Mouse (Mus musculus) embryonic facial prominence, embryonic 12.5 days (tissue): ENCODE results near the gene Vdac1. TPM values are rescaled to one million over a fixed set of nuclear protein-coding genes. Genes with fewer than 3 reads are reported as not detected.
A peak's percentile ranks its signal among the peaks of the same experiment; 100 is the strongest.

Source experiments
- ATAC-seq: fragments of 200-750 bp; cut with Nextera tagmentation; 2 replicates; pipeline ENCODE4 v1.8.0; 2017; ENCODE audit not compliant: insufficient number of reproducible peaks, insufficient read depth, low FRiP score, low TSS enrichment
- H3K27ac ChIP-seq: fragments of 300-500 bp; sonication (generic); 2 replicates; pipeline ENCODE4 v1.5.1; 2016; ENCODE audit warnings: mild to moderate bottlenecking
- H3K27me3 ChIP-seq: fragments of 300-500 bp; sonication (generic); 2 replicates; pipeline ENCODE4 v1.6.1; 2016; ENCODE audit warnings: mild to moderate bottlenecking, moderate library complexity
- H3K36me3 ChIP-seq: fragments of 300-500 bp; sonication (generic); 2 replicates; pipeline ENCODE4 v1.6.1; 2016; ENCODE audit warnings: mild to moderate bottlenecking
- H3K4me1 ChIP-seq: fragments of 300-500 bp; sonication (generic); 2 replicates; pipeline ENCODE4 v1.6.1; 2016
- H3K4me2 ChIP-seq: fragments of 300-500 bp; sonication (generic); replicated peaks from 2 replicates; pipeline ENCODE4 v1.6.1; 2016; ENCODE audit warnings: mild to moderate bottlenecking, moderate library complexity
- H3K4me3 ChIP-seq: fragments of 300-500 bp; sonication (generic); 2 replicates; pipeline ENCODE4 v1.5.1; 2016; ENCODE audit warnings: mild to moderate bottlenecking
- H3K9ac ChIP-seq: fragments of 300-500 bp; sonication (generic); 2 replicates; pipeline ENCODE4 v1.6.1; 2016; ENCODE audit warnings: mild to moderate bottlenecking, moderate library complexity
- H3K9me3 ChIP-seq: fragments of 300-500 bp; sonication (generic); 2 replicates; pipeline ENCODE4 v1.6.1; 2016; ENCODE audit warnings: mild to moderate bottlenecking, moderate library complexity
- WGBS: fragments of 180-500 bp; shearing (Covaris S2); methylation state at CpG from one replicate; pipeline ENCODE4 v1.1.7; 2016; 5-methylcytosine and 5-hydroxymethylcytosine counted together
- polyA plus RNA-seq: library from polyadenylated mRNA; unstranded; fragments of >200 nt; fragmentation: Nextera tagmentation; extraction: Ambion mirVana; gene quantifications from 2 replicates; pipeline ENCODE4 v1.2.1, GENCODE M21; 2016

Gene Vdac1
- polyA plus RNA-seq = 218 and 222 TPM in 2 replicates

DNA sequence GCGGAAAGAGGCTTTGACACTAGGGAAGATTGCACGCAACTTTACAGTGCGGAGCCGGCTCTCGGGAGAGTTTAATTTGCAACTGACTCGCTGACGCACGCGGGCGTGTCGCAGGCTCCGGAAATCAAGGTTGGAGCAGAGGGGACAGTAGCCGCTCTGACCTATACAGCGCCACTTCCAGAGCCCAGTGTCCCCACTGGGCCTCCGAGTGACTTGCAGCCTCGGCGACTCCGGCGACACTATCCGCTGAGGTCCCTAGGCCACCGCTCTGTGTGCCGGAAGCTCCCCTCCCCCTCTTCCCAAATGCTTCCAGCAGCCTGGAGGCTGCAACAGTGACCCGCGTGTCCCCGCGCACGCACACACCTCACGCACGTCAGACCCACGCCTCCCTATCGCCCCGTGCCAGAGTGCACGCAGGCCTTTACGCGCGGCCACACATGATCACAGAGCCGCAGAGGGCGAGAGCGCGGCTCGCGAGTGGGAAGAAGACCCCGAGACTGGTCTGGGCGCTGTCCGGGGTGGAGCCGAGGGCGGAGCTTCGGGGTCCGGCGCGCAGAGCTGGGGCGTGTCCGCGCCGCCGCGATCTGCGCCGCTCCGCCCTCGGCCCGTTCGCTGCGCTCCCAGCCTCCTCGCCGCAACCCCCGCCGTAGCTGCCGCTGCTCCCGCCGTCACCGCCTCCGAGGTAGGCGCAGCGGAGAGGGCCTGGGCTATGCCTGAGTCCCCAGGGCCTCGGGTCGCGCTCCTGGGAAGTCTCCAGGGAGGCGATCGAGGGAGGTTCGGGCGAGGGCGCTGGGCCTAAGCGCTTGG, at the start of gene Vdac1:
TSS of gene Vdac1 (plus strand) at position 390 of the 807 bp plus-strand sequence.
- peaks cover 44% of the 10 kb centered on the region for H3K4me1 ChIP-seq

DNA sequence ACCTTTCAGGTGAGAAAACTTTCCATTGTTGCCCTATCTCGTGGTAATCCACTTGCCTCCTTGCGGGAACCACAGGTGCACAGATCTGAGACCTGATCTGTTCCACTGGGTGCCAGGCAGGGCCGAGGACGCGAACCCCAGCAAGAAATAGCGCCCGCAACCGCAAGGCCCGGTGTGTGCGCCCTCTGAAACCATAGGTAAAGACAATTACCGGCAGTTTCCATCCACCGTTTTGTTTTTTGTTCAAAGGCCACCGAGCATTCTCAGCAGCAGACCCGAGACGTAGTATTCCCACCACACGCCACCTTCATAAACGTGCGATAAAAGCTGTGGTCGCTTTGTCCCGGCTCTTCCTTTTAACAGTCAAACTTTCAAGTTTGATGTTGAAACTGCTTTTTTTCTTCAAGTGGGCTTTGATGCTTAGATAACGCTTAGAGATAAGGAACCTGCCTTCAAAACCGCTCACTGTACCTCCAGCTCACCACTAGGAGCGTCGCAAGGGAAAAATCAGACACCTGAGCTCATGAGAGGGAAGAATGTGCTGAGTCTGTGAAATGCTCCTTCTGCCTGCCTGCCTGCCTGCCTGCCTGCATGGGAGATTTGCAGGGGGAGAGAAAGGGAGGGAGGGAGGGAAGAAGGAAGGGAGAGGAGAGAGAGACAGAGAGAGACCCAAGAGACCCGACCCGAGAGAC, 46.4 kb upstream of the Vdac1 start:
- Histone ChIP-seq H3K36me3 (no peaks in the 10 kb centered on the region), H3K4me2 (peak overlapping the region; percentile 30), H3K9me3 (no peaks in the 10 kb centered on the region), H3K4me1 (peaks cover 13% of the 10 kb centered on the region), H3K27ac (no peak overlapping the region), H3K4me3 (no peak overlapping the region), H3K27me3 (peaks cover 11% of the 10 kb centered on the region; the same call in 1 of the 2 replicates), H3K9ac (no peak overlapping the region)
- 14% methylated on average over 26 of the region's 26 CpGs for WGBS
- ATAC-seq = no peak

More for the DNA sequence above, at the start of gene Vdac1:
- Histone ChIP-seq H3K27ac (peak within 1 kb of the TSS; percentile 90), H3K4me2 (peak within 1 kb of the TSS; percentile 96), H3K9me3 (no peaks in the 10 kb centered on the region), H3K27me3 (no peaks in the 10 kb centered on the region), H3K4me3 (peak within 1 kb of the TSS; percentile 92), H3K9ac (peak within 1 kb of the TSS; percentile 96), H3K36me3 (no peaks in the 10 kb centered on the region)
- ATAC-seq = peak; percentile 88
- 0% methylated on average over 84 of the region's 84 CpGs for WGBS

DNA sequence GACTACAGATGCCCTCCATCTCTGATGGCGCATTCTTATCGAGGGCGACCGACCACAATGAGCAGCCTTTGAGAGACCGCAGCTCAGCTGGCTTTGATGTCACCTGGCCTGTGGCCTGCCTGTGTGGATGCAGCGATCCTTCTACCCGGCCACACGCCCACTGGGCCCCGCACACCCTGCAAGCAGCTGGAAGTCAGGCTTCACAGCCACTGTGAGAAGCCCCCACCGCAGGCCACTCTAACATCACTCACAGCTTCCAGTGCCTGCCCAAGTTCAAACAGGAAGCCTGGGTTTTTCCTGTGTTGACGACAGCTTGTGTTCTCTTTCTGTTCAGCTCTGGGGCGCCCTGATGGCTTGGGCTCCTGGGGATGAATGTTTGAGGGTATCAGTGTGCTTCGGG, 42.2 kb upstream of the Vdac1 start:
- H3K36me3 ChIP-seq = no peaks in the 10 kb centered on the region
- ATAC-seq = no peak
- no peak overlapping the region for H3K9ac ChIP-seq
- WGBS = 81% methylated on average over 13 of the region's 13 CpGs
- H3K27me3 ChIP-seq = peaks cover 11% of the 10 kb centered on the region; the same call in 1 of the 2 replicates
- H3K4me1 ChIP-seq = peaks cover 9% of the 10 kb centered on the region
- H3K4me3 ChIP-seq = no peak overlapping the region
- H3K9me3 ChIP-seq = no peaks in the 10 kb centered on the region
- no peak overlapping the region for H3K27ac ChIP-seq
- no peak overlapping the region for H3K4me2 ChIP-seq

DNA sequence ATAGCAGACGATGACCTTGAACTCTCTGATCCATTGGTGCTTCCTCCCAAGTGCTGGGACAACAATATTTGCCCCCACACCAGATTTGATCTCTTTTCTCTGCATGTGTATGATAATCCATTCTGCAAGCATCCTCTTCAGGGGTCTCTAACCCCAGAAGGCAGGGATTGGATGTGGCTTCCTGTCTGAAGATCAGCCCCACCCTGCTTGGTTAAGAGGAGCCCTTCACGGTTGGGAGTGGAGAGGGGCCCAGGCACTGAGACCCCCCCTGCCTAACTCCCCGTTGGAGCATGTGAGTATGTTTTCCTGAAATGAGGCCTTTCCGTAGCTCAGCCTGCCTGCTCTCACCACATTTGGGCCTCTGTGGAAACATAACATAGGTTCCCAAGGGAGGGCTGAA, 41.0 kb upstream of the Vdac1 start:
- ATAC-seq = no peak
- Histone ChIP-seq H3K4me1 (0 out of 2 replicates have a peak, but pooled peaks cover under 1% of the 10 kb centered on the region), H3K9me3 (no peaks in the 10 kb centered on the region), H3K4me3 (no peak overlapping the region), H3K27me3 (peaks cover 3% of the 10 kb centered on the region; the same call in 1 of the 2 replicates), H3K27ac (no peak overlapping the region), H3K4me2 (no peak overlapping the region), H3K9ac (no peak overlapping the region), H3K36me3 (no peaks in the 10 kb centered on the region)
- WGBS = 66% methylated on average over 4 of the region's 4 CpGs

DNA sequence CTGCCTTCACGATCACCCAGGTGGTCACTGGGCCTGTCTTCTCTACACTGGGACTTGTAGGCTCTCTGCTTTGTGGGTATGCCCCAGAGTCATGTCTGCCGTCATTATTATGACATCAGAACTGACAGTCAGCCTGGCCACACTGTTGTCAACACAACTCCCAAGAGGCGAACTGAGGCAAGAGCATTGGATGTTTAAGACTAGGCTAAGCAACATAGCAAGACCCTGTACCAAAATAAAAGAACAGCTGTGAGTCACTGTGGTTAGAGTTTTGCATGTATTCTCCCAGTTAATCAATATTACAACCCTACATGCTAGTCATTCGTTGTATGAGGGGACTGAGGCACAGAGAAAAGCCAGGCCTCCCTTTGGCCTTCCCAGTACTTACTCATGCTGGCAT, 40.1 kb upstream of the Vdac1 start:
- Histone ChIP-seq H3K27ac (no peak overlapping the region), H3K4me1 (no peaks in the 10 kb centered on the region), H3K4me3 (no peak overlapping the region), H3K9ac (no peak overlapping the region), H3K27me3 (no peaks in the 10 kb centered on the region), H3K9me3 (no peaks in the 10 kb centered on the region), H3K4me2 (no peak overlapping the region), H3K36me3 (no peaks in the 10 kb centered on the region)
- no peak for ATAC-seq
- whole genome bisulfite sequencing = 80% methylated on average over 4 of the region's 4 CpGs

DNA sequence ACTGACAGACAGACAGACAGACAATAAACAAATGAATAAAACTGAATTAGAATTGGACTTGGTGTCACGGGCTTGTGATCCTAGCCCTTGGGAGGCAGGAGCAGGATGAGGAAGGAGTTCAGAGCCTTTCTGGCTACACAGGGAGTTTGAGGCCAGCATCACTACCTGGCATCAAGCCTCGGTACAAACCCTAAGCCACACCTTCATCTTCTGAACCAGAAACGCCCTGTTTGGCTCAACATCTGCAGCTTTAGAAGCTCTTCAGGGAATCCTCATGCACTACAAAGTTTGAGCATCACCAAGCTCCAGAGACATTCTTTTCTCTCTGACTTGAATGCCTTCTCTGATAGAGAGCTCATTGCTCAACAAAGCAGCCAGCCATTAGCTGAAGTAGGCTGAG, 39.1 kb upstream of the Vdac1 start:
- no peak overlapping the region for H3K4me2 ChIP-seq
- H3K4me1 ChIP-seq = no peaks in the 10 kb centered on the region
- H3K36me3 ChIP-seq = no peaks in the 10 kb centered on the region
- no peaks in the 10 kb centered on the region for H3K9me3 ChIP-seq
- H3K4me3 ChIP-seq = no peak overlapping the region
- no peak for ATAC-seq
- no peaks in the 10 kb centered on the region for H3K27me3 ChIP-seq
- H3K9ac ChIP-seq = no peak overlapping the region
- WGBS = 71% methylated on average over 3 of the region's 3 CpGs
- no peak overlapping the region for H3K27ac ChIP-seq

DNA sequence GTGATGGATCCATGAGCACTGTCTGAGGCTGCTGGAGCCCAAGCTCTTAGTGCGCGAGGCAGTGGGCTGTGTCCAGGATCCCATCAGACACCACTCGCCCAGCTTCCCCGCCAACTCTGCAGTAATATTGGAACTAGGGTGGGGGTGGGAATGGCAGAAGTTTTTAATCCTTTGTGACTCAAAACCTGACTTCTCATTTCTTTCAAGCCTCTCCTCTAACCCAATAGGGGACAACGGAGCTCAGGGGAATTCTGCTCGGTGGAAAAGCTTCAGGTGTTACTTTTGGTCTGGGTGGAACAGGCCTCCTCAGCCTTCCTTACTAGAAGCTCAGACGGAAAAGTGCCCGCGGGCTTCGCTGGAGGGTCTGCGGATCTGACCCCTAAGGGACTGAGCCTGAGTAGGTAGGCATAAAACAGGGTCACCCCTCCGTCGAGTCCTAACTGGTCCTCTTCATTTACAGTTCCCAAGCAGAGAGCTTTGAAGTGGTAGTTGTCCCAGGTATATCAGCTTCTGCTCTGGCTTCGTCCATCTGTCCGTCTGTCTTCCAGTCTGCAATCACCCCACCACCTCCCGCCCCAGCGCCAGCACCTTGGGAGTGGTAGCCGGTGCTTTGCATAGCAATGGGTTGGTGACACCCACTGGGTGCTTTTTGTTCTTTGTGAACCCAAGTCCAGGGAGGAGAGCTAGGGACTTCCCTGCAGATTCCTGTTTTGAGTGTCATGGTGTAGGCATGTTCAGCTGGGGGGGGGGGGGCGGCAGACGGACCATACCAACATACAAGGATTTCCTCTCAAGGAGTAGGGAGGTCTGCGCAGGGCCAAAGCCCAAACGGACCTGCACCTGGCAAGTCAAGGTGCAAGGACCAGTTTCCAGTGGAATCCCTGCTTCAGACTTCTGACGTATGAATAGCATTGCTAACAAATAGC, 36.0 kb upstream of the Vdac1 start:
- H3K4me1 ChIP-seq = no peaks in the 10 kb centered on the region
- H3K4me3 ChIP-seq = no peak overlapping the region
- no peak overlapping the region for H3K4me2 ChIP-seq
- no peaks in the 10 kb centered on the region for H3K9me3 ChIP-seq
- ATAC-seq = no peak
- no peaks in the 10 kb centered on the region for H3K36me3 ChIP-seq
- no peaks in the 10 kb centered on the region for H3K27me3 ChIP-seq
- 55% methylated on average over 23 of the region's 23 CpGs for WGBS
- no peak overlapping the region for H3K27ac ChIP-seq
- H3K9ac ChIP-seq = no peak overlapping the region

DNA sequence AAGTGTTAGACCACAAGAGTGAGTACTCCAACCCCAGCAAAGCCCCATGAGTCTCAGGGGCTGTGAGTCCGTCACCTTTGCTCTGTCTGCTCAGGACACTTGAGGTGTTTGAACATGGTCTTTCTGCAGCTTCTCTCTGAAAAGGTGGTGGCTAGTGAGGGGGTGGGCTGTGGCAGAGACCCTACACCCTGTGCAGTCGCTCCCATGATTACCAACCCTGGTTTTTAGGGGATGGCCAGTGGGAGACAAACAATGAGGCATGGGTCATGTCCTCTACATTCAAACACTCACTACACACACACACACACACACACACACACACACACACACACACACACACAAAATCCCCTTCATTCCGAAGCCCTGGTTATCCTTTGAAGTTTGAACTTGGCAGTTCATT, 33.3 kb upstream of the Vdac1 start:
- Histone ChIP-seq H3K9me3 (no peaks in the 10 kb centered on the region), H3K27me3 (no peaks in the 10 kb centered on the region), H3K4me1 (no peaks in the 10 kb centered on the region), H3K9ac (no peak overlapping the region), H3K27ac (no peak overlapping the region), H3K4me3 (no peak overlapping the region), H3K4me2 (no peak overlapping the region), H3K36me3 (no peaks in the 10 kb centered on the region)
- WGBS = 70% methylated on average over 3 of the region's 3 CpGs
- no peak for ATAC-seq

DNA sequence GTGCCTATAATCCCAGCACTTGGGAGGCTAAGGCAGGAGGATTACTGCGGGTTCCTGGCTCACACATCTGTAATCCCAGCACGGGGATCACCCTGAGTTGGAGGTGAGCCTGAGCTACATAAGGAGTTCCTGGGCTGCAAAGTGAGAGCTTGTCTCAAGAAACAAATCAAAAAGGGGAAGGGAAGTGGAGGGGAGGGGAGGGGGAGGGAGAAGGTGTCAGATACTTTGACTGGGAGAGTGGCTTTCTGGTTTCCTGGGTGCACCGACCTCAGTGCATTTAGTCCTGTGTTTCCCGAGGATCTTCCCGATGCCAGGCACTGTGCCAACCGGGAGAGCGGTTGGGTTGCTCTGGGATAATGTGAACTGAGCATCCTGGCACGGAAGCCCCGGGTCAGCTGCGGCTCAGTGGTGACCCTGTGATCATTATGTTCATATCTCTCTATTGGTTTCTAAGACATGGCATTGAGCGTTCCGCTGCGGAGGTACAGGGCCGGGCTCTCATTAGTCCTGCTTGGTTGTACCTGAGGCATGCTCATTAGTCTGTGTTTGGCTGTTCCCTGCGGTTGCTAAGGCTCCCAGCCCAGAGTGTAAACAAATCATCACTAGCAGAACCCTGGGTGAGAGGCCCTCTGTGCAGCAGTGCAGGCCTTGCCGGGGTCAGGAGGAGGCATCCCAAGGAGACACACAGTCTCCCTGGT, 28.1 kb upstream of the Vdac1 start:
- no peak overlapping the region for H3K9ac ChIP-seq
- H3K4me3 ChIP-seq = no peak overlapping the region
- no peaks in the 10 kb centered on the region for H3K9me3 ChIP-seq
- H3K27me3 ChIP-seq = no peaks in the 10 kb centered on the region
- 53% methylated on average over 16 of the region's 16 CpGs for WGBS
- no peak overlapping the region for H3K4me2 ChIP-seq
- H3K27ac ChIP-seq = no peak overlapping the region
- peak; percentile 60; the same call in 1 of the 2 replicates for ATAC-seq
- no peaks in the 10 kb centered on the region for H3K4me1 ChIP-seq
- no peaks in the 10 kb centered on the region for H3K36me3 ChIP-seq

DNA sequence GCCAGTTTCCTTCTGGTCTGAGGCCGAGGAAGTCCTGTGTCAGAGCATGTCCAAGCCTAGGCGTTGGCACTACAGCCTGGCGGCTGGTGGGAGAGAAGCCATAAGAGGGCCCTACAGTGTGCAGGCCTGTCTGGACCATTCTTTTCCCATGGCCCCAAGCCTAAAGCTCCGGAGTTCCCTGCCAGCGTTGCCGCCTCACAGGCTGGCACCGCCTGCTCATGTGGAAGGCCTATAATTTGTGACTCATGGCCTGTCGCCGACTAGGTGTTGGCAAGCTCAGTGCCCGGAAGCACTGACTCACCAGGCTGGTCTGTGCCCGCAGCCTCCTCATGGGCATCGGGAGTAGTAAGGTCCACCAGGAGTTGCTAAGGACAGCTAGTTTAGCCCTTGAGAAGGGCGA, 27.0 kb upstream of the Vdac1 start:
- Histone ChIP-seq H3K27ac (no peak overlapping the region), H3K36me3 (no peaks in the 10 kb centered on the region), H3K9ac (no peak overlapping the region), H3K4me2 (no peak overlapping the region), H3K4me3 (no peak overlapping the region), H3K9me3 (no peaks in the 10 kb centered on the region), H3K27me3 (no peaks in the 10 kb centered on the region), H3K4me1 (no peaks in the 10 kb centered on the region)
- no peak for ATAC-seq
- WGBS = 92% methylated on average over 13 of the region's 13 CpGs

DNA sequence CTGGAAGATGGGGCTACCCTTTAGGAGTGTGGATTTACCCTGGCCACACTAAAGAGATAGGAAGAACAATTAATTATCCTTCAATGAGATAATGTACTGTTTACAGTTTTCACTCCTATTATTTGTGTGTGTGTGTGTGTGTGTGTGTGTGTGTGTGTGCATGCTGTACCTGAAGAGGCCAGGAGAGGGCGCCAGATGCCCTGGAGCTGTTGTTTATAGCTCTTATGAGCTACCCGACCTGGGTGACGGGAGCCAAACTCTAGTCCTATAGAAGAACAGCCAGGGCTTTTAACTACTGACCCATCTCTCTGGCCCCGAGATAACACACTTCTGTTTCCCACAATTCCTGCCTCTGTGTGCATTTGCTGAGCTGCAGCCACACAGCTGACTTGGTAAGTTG, 25.4 kb upstream of the Vdac1 start:
- H3K36me3 ChIP-seq = no peaks in the 10 kb centered on the region
- 82% methylated on average over 4 of the region's 4 CpGs for WGBS

More for the DNA sequence above, 25.4 kb upstream of the Vdac1 start:
- no peak overlapping the region for H3K27ac ChIP-seq
- no peak overlapping the region for H3K4me2 ChIP-seq
- no peaks in the 10 kb centered on the region for H3K9me3 ChIP-seq
- no peak for ATAC-seq
- H3K9ac ChIP-seq = no peak overlapping the region
- no peak overlapping the region for H3K4me3 ChIP-seq
- no peaks in the 10 kb centered on the region for H3K27me3 ChIP-seq
- no peaks in the 10 kb centered on the region for H3K4me1 ChIP-seq
